Mouse (Mus musculus): ENCODE data around the gene 2810459M11Rik. TPM values are rescaled to one million over a fixed set of nuclear protein-coding genes. Genes with fewer than 3 reads are reported as not detected.
"Not testable (repeated sequence)": the region's sequence is repeated elsewhere in the genome, so short reads cannot be mapped to it uniquely, and the experiment has no call there.

The 2810459M11Rik gene
- polyA plus RNA-seq, 1 experiment from 2014 or later = 3.3 TPM

- Histone ChIP-seq H3K27ac (ENCODE audit: low read depth, low read length) (no peak overlapping the region), H3K9ac (ENCODE audit: low read depth, low read length) (no peak overlapping the region), H3K4me1 (replicated peaks; ENCODE audit: control insufficient read depth, insufficient read depth, low read length) (no peaks in the 10 kb centered on the region), H3K36me3 (ENCODE audit: control insufficient read depth, insufficient read depth) (no peaks in the 10 kb centered on the region), H3K9me3 (ENCODE audit: control insufficient read depth) (no peaks in the 10 kb centered on the region), H3K4me3 (ENCODE audit: low read depth, low read length) (no peak overlapping the region), H3K27me3 (replicated peaks; ENCODE audit: control insufficient read depth, insufficient read depth, low read length) (no peaks in the 10 kb centered on the region), H3K4me2 (replicated peaks; ENCODE audit: low read depth) (no peak overlapping the region)
- ATAC-seq = peak; percentile 54
- peak; percentile 96 for TF ChIP-seq CTCF (IDR thresholded peaks at IDR 0.05; ENCODE audit: low read depth)
- WGBS = 3% methylated on average over 7 of the region's 7 CpGs
Measured at GRCm38 (mm10) chr1:86007778-86008177, 37.9 kb upstream of the 2810459M11Rik start.

DNA sequence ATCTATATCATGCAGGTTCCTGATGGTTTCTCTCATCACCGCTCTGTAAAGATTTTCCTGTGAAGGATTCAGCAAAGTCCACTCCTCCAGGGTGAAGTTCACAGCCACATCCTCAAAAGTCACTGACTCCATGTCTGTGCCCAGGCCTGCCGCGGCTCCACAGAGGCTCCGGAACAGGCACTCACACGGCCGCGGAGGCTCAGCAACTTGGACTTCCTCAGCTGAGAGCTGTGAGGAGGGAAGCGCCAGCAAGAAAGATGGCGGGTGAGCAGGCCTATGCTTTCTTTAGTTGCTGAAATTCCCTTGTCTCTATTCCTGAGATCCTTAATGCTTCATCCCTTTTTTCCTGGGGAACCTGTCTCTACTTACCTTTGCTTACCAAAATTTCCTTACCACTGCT lies 29.9 kb upstream of the 2810459M11Rik start:
- not testable (repeated sequence) for H3K4me1 ChIP-seq (replicated peaks; ENCODE audit: control insufficient read depth, insufficient read depth, low read length); H3K4me3 ChIP-seq (ENCODE audit: low read depth, low read length); H3K9me3 ChIP-seq (ENCODE audit: control insufficient read depth); ATAC-seq; H3K36me3 ChIP-seq (ENCODE audit: control insufficient read depth, insufficient read depth); H3K4me2 ChIP-seq (replicated peaks; ENCODE audit: low read depth); H3K27ac ChIP-seq (ENCODE audit: low read depth, low read length); H3K9ac ChIP-seq (ENCODE audit: low read depth, low read length)
- WGBS = 97% methylated on average over 9 of the region's 9 CpGs
- peaks cover 25% of the 10 kb centered on the region for H3K27me3 ChIP-seq (replicated peaks; ENCODE audit: control insufficient read depth, insufficient read depth, low read length)

DNA sequence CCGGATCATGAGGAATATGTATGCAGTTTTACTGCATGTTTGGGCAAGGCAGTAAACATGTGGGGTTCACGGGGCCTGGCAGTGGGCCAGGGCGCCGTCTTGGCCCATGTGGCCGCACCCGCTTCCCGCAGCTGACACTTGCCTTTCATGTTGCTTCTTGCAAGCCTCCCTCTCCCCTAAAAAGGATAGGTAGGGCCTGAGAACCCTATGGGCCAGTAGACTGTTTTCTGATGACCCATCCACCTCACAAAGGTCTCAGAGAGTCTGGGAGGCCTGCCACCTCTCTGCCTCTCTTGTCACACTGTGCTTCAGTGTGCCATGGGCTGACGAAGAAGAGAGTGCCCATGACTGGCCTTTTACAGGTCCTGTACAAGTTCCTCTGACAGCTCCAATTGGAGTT lies 29.1 kb upstream of the 2810459M11Rik start, which contains the start of gene Spata3:
Gene Spata3 (plus strand): TSS at position 301 of the 400 bp plus-strand sequence.
- WGBS = 85% methylated on average over 8 of the region's 8 CpGs
- peaks cover 25% of the 10 kb centered on the region for H3K27me3 ChIP-seq (replicated peaks; ENCODE audit: control insufficient read depth, insufficient read depth, low read length)
- no peak for ATAC-seq
- no peaks in the 10 kb centered on the region for H3K36me3 ChIP-seq (ENCODE audit: control insufficient read depth, insufficient read depth)
- no peak within 1 kb of the TSS for H3K9ac ChIP-seq (ENCODE audit: low read depth, low read length)
- H3K9me3 ChIP-seq (ENCODE audit: control insufficient read depth) = no peaks in the 10 kb centered on the region
- H3K4me3 ChIP-seq (ENCODE audit: low read depth, low read length) = no peak within 1 kb of the TSS
- no peak within 1 kb of the TSS for H3K27ac ChIP-seq (ENCODE audit: low read depth, low read length)
- no peak within 1 kb of the TSS for H3K4me2 ChIP-seq (replicated peaks; ENCODE audit: low read depth)
- no peaks in the 10 kb centered on the region for H3K4me1 ChIP-seq (replicated peaks; ENCODE audit: control insufficient read depth, insufficient read depth, low read length)
- no peak for TF ChIP-seq CTCF (IDR thresholded peaks at IDR 0.05; ENCODE audit: low read depth)

GRCm38 (mm10) chr1:86018235-86019055 lies 27.2 kb upstream of the 2810459M11Rik start:
- Histone ChIP-seq H3K4me1 (replicated peaks; ENCODE audit: control insufficient read depth, insufficient read depth, low read length) (no peaks in the 10 kb centered on the region), H3K36me3 (ENCODE audit: control insufficient read depth, insufficient read depth) (no peaks in the 10 kb centered on the region), H3K9ac (ENCODE audit: low read depth, low read length) (no peak overlapping the region), H3K4me3 (ENCODE audit: low read depth, low read length) (peak overlapping the region; percentile 40), H3K4me2 (replicated peaks; ENCODE audit: low read depth) (peak overlapping the region; percentile 71), H3K27ac (ENCODE audit: low read depth, low read length) (no peak overlapping the region), H3K27me3 (replicated peaks; ENCODE audit: control insufficient read depth, insufficient read depth, low read length) (peaks cover 25% of the 10 kb centered on the region), H3K9me3 (ENCODE audit: control insufficient read depth) (no peaks in the 10 kb centered on the region)
- peak; percentile 47; the same call in 1 of the 2 replicates for ATAC-seq
- TF ChIP-seq CTCF (IDR thresholded peaks at IDR 0.05; ENCODE audit: low read depth) = peak; percentile 59
- 3% methylated on average over 60 of the region's 60 CpGs for WGBS

DNA sequence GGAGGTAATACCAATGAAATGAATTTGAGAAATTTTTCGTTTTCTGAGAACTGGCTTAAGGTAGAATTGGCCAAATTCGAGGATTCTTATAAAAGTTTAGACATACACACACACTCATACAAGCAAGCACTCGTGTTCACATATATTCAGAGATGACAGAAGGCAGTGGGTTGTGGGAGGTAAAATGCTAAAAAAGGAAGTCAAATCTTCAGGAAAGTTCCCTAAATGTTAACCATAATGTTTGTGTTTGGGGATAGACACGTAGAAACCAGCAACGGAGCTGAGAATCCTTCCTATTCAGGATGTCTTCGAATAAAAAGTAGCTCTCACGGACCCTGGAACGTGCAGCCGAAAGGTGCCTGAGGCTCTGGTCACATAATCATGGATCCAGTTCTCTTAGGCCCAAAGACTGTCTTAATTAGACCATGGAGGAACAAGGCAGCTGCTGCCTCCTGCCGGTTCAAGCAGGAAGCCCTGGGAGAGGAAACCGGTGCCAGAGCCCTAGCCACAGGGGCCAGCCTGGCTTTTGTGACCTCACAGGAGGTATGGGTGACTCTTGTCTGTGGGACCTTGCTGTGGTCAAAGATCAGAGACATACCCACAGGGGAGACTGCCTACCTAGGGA lies 24.2 kb upstream of the 2810459M11Rik start:
- Histone ChIP-seq H3K9me3 (ENCODE audit: control insufficient read depth) (no peaks in the 10 kb centered on the region), H3K36me3 (ENCODE audit: control insufficient read depth, insufficient read depth) (no peaks in the 10 kb centered on the region), H3K27ac (ENCODE audit: low read depth, low read length) (no peak overlapping the region), H3K9ac (ENCODE audit: low read depth, low read length) (no peak overlapping the region), H3K27me3 (replicated peaks; ENCODE audit: control insufficient read depth, insufficient read depth, low read length) (peaks cover 25% of the 10 kb centered on the region), H3K4me2 (replicated peaks; ENCODE audit: low read depth) (no peak overlapping the region), H3K4me3 (ENCODE audit: low read depth, low read length) (no peak overlapping the region), H3K4me1 (replicated peaks; ENCODE audit: control insufficient read depth, insufficient read depth, low read length) (no peaks in the 10 kb centered on the region)
- no peak for ATAC-seq
- WGBS = 75% methylated on average over 11 of the region's 11 CpGs
- peak; percentile 53 for TF ChIP-seq CTCF (IDR thresholded peaks at IDR 0.05; ENCODE audit: low read depth)

GRCm38 (mm10) chr1:86032273-86032987 lies 13.2 kb upstream of the 2810459M11Rik start:
- Histone ChIP-seq H3K4me3 (ENCODE audit: low read depth, low read length) (no peak overlapping the region), H3K4me2 (replicated peaks; ENCODE audit: low read depth) (no peak overlapping the region), H3K27ac (ENCODE audit: low read depth, low read length) (no peak overlapping the region), H3K27me3 (replicated peaks; ENCODE audit: control insufficient read depth, insufficient read depth, low read length) (no peaks in the 10 kb centered on the region), H3K4me1 (replicated peaks; ENCODE audit: control insufficient read depth, insufficient read depth, low read length) (no peaks in the 10 kb centered on the region), H3K9ac (ENCODE audit: low read depth, low read length) (no peak overlapping the region), H3K36me3 (ENCODE audit: control insufficient read depth, insufficient read depth) (no peaks in the 10 kb centered on the region), H3K9me3 (ENCODE audit: control insufficient read depth) (no peaks in the 10 kb centered on the region)
- WGBS = 32% methylated on average over 11 of the region's 11 CpGs
- no peak for TF ChIP-seq CTCF (IDR thresholded peaks at IDR 0.05; ENCODE audit: low read depth)
- ATAC-seq = no peak
